Mouse (Mus musculus) embryonic fibroblast, embryonic 13.5 days (primary cell): ENCODE results near the gene Trabd2b.

Experiments used
- CTCF ChIP-seq: IDR thresholded peaks from 2 replicates; pipeline ENCODE4 v1.5.1; 2011; ENCODE audit warnings: mild to moderate bottlenecking, control low read depth, low read length, moderate library complexity, borderline replicate concordance; ENCODE audit not compliant: insufficient read depth
- POLR2A ChIP-seq: IDR thresholded peaks from 2 replicates; pipeline ENCODE4 v1.6.1; 2011; ENCODE audit warnings: low read depth, mild to moderate bottlenecking, control low read depth, low read length, moderate library complexity

- no peak for TF ChIP-seq CTCF
- TF ChIP-seq POLR2A: no peak
These were observed 4.4 kb upstream of the Trabd2b start for GRCm38 (mm10) chr4:114401993-114402731.
